Mouse (Mus musculus) stomach, postnatal 0 days (tissue): ENCODE results near the gene Sowaha. TPM values are rescaled to one million over a fixed set of nuclear protein-coding genes. Genes with fewer than 3 reads are reported as not detected.

Experiments used
- ATAC-seq: fragments of 200-750 bp; cut with Nextera tagmentation; 2 replicates; pipeline ENCODE4 v1.8.0; 2017; ENCODE audit not compliant: low FRiP score, low TSS enrichment
- DNase-seq: peaks from one replicate; pipeline ENCODE4 v3.0.0-alpha.2; 2016; ENCODE audit warnings: low spot score
- H3K27ac ChIP-seq: fragments of 300-500 bp; sonication (generic); replicated peaks from 2 replicates; pipeline ENCODE4 v1.5.1; 2014; ENCODE audit warnings: mild to moderate bottlenecking, control low read depth
- H3K27me3 ChIP-seq: fragments of 300-500 bp; sonication (generic); 2 replicates; pipeline ENCODE4 v1.6.1; 2014; ENCODE audit warnings: low read length; ENCODE audit not compliant: control insufficient read depth, insufficient read depth
- H3K36me3 ChIP-seq: fragments of 300-500 bp; sonication (generic); 2 replicates; pipeline ENCODE4 v1.6.1; 2014; ENCODE audit warnings: low read length, mixed read lengths; ENCODE audit not compliant: control insufficient read depth, insufficient read depth
- H3K4me1 ChIP-seq: fragments of 300-500 bp; sonication (generic); replicated peaks from 2 replicates; pipeline ENCODE4 v1.6.1; 2014; ENCODE audit warnings: antibody characterized with exemption; ENCODE audit not compliant: control insufficient read depth, insufficient read depth
- H3K4me2 ChIP-seq: fragments of 300-500 bp; sonication (generic); replicated peaks from 2 replicates; pipeline ENCODE4 v1.6.1; 2014; ENCODE audit warnings: low read depth, mild to moderate bottlenecking, control low read depth, moderate library complexity
- H3K4me3 ChIP-seq: fragments of 300-500 bp; sonication (generic); 2 replicates; pipeline ENCODE4 v1.5.1; 2014; ENCODE audit warnings: low read depth, low read length, control low read depth
- H3K9ac ChIP-seq: fragments of 300-500 bp; sonication (generic); 2 replicates; pipeline ENCODE4 v1.6.1; 2014; ENCODE audit warnings: mild to moderate bottlenecking, low read length, control low read depth, mixed read lengths
- H3K9me3 ChIP-seq: fragments of 300-500 bp; sonication (generic); 2 replicates; pipeline ENCODE4 v1.6.1; 2016; ENCODE audit warnings: low read length; ENCODE audit not compliant: control insufficient read depth
- CTCF ChIP-seq: IDR thresholded peaks from 2 replicates; pipeline ENCODE4 v1.5.1; 2016; ENCODE audit warnings: antibody characterized with exemption, low read depth, mild to moderate bottlenecking, moderate library complexity
- EP300 ChIP-seq: optimal IDR thresholded peaks from 2 replicates; pipeline ENCODE3; 2016; ENCODE audit warnings: antibody characterized with exemption
- WGBS: fragments of 180-500 bp; shearing (Covaris S2); extraction: QIAGEN DNeasy Blood & Tissue Kit; methylation state at CpG from one replicate; pipeline ENCODE4 v1.1.7; 2014; 5-methylcytosine and 5-hydroxymethylcytosine counted together
- polyA plus RNA-seq: library from polyadenylated mRNA; unstranded; fragments of >200 nt; fragmentation: Nextera tagmentation; extraction: Ambion mirVana; gene quantifications from 2 replicates; pipeline ENCODE4 v1.2.1, GENCODE M21; 2015

Gene Sowaha
- polyA plus RNA-seq, 1 experiment from 2014 or later, result 0.91 TPM

DNA sequence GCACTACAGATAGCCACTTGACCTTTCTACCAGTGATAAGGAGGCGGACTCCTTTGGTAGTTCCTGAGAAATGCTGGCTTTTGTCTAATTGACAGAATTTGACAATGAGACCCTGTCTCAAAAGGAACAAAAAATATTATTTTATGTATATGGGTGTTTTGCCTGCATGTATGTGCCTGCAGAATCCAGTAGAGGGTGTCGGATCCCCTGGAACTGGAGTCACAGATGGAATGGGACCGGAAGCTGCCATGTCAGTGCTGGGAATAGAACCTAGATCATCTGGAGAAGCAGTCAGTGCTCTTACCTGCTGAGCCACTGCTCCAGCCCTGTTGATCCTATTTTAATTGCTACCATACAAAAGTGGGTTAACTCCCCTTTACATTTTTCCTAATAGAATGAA lies 7.4 kb downstream of the Sowaha start:
- peaks cover 6% of the 10 kb centered on the region; the same call in 1 of the 2 replicates for H3K27me3 ChIP-seq
- no peak for ATAC-seq
- no peak for DNase-seq
- no peak overlapping the region for H3K4me2 ChIP-seq
- H3K4me3 ChIP-seq, result no peak overlapping the region
- H3K4me1 ChIP-seq, result no peaks in the 10 kb centered on the region
- no peaks in the 10 kb centered on the region for H3K9me3 ChIP-seq
- H3K9ac ChIP-seq, result no peak overlapping the region
- peak; percentile 55 for TF ChIP-seq CTCF
- TF ChIP-seq EP300, result no peak
- 78% methylated on average over 3 of the region's 3 CpGs for WGBS
- H3K27ac ChIP-seq, result no peak overlapping the region
- H3K36me3 ChIP-seq, result no peaks in the 10 kb centered on the region

DNA sequence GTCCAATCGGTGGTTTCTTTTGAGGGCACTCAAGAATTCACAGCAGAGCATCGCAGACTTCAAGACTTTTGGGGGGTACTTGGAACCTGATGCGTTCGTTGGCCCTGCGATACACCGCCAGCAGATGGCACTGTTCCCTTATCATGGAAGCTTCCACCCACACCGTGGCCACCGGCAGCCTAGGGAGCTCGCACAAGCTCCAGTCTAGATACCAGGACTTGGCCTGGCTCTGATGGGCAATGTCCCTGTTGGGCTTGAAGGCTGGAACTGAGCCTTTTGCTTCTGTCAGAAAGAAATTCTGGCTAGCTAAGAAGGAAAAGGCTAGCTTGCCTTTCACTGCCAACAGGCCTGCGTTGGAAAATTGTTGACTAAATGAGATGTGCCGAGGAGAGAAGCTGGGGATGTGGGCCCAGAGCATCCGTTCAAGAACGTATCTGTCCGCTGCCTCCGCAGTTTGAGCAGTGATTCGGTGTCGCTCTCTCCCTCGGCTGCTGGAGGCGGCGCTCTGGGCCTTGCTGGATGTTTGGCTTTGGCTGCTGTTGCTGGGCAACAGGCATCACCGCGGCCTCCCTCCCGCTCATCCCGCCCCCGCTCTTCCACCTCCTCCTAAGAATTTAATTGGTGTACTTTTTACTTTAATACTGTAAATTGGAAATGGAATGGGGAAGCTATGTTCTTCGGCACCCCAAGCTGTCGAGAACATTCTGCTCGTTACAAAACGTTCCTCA lies 9.9 kb downstream of the Sowaha start, which contains the start of gene Gm9837:
TSS of gene Gm9837 (minus strand) at position 512 of the 728 bp plus-strand sequence.
- Histone ChIP-seq H3K9me3 (no peaks in the 10 kb centered on the region), H3K36me3 (no peaks in the 10 kb centered on the region), H3K9ac (no peak within 1 kb of the TSS), H3K4me1 (no peaks in the 10 kb centered on the region), H3K27ac (no peak within 1 kb of the TSS), H3K4me2 (peak within 1 kb of the TSS; percentile 52), H3K4me3 (peak within 1 kb of the TSS; percentile 14), H3K27me3 (peaks cover 9% of the 10 kb centered on the region)
- DNase-seq (peak; percentile 89), ATAC-seq (peak; percentile 76)
- TF ChIP-seq EP300 (no peak), CTCF (peak; percentile 97)
- 3% methylated on average over 29 of the region's 29 CpGs for WGBS

DNA sequence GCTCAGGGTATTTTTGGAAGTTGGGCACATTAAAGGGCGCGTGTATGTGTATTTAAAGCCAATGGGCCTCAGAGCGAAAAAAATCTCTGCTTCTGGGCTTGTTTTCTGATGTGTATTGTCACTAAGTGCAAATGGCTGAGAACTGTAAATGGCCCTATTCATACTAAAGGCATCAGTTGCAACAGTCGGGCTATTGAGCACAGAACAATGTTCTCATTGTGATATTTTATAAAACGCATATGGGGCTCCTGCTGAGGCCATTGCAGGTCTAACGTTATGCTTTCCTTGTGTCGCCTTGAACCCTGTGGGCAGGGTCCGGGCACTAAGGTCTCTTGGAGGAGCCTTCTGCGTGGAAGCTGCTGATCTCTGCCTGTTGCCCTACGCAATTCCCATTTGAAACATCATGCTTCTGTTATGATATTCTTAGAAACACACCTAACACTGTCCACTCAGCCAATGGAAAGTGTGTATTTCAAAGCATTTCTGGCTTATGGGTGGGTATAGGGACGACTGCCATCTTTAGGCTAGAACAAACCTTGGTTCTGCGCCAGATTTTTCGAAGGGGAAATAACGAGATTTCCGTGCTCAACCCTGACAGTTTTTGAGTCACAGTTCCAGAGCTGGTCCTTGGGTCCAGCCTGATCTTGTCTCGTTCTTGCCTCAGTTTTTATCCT lies 10.6 kb downstream of the Sowaha start:
- TF ChIP-seq EP300 (no peak), CTCF (no peak)
- no peak overlapping the region for H3K4me3 ChIP-seq

GRCm38 (mm10) chr11:53466231-53466971 lies 13.7 kb downstream of the Sowaha start:
- H3K9me3 ChIP-seq, result no peaks in the 10 kb centered on the region
- peak overlapping the region; percentile 58 for H3K4me2 ChIP-seq
- ATAC-seq (peak; percentile 36), DNase-seq (peak; percentile 84)
- no peaks in the 10 kb centered on the region for H3K36me3 ChIP-seq
- H3K27me3 ChIP-seq, result peaks cover 14% of the 10 kb centered on the region
- peak overlapping the region; percentile 53 for H3K9ac ChIP-seq
- no peaks in the 10 kb centered on the region for H3K4me1 ChIP-seq
- H3K4me3 ChIP-seq, result peak overlapping the region; percentile 32
- no peak overlapping the region for H3K27ac ChIP-seq
- 6% methylated on average over 40 of the region's 40 CpGs for WGBS
- TF ChIP-seq EP300 (no peak), CTCF (peak; percentile 89)

More for the DNA sequence above, 10.6 kb downstream of the Sowaha start:
- Histone ChIP-seq H3K9me3 (no peaks in the 10 kb centered on the region), H3K9ac (no peak overlapping the region), H3K27me3 (peaks cover 7% of the 10 kb centered on the region), H3K4me1 (no peaks in the 10 kb centered on the region), H3K27ac (no peak overlapping the region), H3K4me2 (peak overlapping the region; percentile 52; the same call in 1 of the 2 replicates), H3K36me3 (no peaks in the 10 kb centered on the region)
- WGBS, result 40% methylated on average over 16 of the region's 16 CpGs
- no peak for ATAC-seq
- DNase-seq, result no peak

DNA sequence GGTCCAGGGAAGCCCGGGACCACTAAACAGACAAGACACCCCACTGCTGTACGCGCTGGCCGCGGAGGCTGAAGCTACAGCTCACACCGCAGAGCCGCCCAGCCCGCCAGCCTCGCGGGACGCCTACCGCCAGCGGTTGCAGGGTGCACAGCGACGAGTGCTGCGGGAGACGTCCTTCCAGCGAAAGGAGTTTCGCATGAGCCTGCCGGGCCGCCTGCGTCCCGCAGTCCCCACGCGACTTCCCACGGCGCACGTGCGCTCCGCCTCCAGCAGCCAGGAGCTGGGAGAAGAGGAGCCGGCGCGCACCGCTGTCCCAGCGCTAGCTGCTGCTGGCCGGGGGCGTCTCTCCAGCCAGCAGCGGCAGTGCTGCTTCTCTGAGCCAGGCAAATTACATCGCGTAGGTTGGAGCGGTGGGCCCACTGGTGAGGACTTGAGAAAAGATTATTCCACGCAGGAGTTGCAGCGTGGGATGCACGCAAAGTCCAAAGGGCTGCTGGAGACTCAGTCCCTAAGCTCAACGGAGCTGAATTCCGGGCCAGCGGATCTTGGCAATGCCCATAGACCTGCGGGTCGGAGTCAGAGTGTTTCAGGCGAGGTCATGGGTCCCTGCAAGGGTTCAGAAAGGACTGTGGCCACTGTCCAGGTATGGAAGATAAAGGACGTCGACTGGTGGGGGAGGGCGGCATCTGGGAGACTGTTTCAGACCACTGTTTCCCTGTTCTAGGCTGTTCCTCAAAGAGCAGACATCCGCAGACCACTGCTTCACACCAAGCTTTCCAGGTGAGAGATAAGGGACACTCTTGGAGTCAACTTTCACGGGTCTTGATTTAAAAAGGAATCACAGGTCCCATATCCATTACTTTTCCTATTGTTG lies 16.3 kb downstream of the Sowaha start:
- ATAC-seq (no peak), DNase-seq (peak; percentile 48)
- H3K27ac ChIP-seq, result no peak overlapping the region

More for the DNA sequence above, 16.3 kb downstream of the Sowaha start:
- WGBS, result 10% methylated on average over 54 of the region's 55 CpGs
- peak overlapping the region; percentile 55 for H3K4me2 ChIP-seq
- H3K36me3 ChIP-seq, result no peaks in the 10 kb centered on the region
- H3K27me3 ChIP-seq, result peaks cover 9% of the 10 kb centered on the region
- H3K9me3 ChIP-seq, result no peaks in the 10 kb centered on the region
- H3K4me1 ChIP-seq, result no peaks in the 10 kb centered on the region
- TF ChIP-seq EP300 (no peak), CTCF (no peak)
- peak overlapping the region; percentile 38 for H3K9ac ChIP-seq
- H3K4me3 ChIP-seq, result peak overlapping the region; percentile 43
